Mouse (Mus musculus) cerebellum, postnatal 14 days (tissue): ENCODE results near the gene Gm21188.
"Not testable (repeated sequence)": the region's sequence is repeated elsewhere in the genome, so short reads cannot be mapped to it uniquely, and the experiment has no call there.

ENCODE experiments used
- DNase-seq, 2 experiments: peaks; one replicate each; pipeline ENCODE4 v3.0.0; 2021; ENCODE audit warnings: mixed read lengths in 2 of 2

Gm21188 gene

DNA sequence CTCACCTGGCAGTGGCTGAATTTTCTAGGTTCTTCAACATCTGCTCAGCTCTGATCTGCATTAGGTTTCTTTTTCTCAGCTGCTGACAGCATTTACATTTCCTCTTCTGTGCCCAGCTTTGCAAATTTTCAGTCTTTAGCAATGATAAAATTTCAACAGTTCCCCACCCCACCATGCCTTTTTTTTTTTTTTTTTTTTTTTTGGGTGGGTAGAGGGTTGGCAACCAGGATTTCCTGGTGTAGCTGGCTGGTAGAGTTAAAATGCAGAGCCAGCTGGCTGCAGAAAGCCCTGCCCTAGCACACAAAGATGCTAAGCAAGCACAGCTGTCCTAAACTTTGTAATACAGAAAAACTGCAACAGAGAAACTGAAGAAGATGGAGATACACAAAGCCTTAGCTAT, at the start of gene Gm21188:
TSS of gene Gm21188 (minus strand) at position 110 of the 400 bp plus-strand sequence.
- not testable (repeated sequence) for DNase-seq

- not testable (repeated sequence) for DNase-seq
Observed at GRCm38 (mm10) chr13:120099327-120099726, 47.3 kb upstream of the Gm21188 start.

DNA sequence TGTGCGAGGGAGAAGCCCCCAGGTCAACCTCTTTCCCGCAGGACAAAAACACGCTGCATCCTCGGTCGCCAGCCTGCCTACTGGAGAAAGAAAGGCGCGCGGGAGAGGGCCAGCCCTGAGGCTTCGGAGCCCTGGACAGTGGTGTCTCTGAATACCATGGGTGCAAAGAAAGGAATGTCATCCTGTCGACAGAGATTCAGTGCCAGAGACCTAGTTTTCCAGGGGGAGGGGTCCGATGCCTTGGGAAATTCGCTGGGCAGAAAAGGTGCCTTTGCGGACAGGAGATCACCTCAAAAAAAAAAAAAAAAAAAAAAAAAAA, 44.9 kb upstream of the Gm21188 start:
- DNase-seq: not testable (repeated sequence)

- DNase-seq: peak; percentile 4 to 10
Observed at GRCm38 (mm10) chr13:120096241-120096937, 44.4 kb upstream of the Gm21188 start.

DNA sequence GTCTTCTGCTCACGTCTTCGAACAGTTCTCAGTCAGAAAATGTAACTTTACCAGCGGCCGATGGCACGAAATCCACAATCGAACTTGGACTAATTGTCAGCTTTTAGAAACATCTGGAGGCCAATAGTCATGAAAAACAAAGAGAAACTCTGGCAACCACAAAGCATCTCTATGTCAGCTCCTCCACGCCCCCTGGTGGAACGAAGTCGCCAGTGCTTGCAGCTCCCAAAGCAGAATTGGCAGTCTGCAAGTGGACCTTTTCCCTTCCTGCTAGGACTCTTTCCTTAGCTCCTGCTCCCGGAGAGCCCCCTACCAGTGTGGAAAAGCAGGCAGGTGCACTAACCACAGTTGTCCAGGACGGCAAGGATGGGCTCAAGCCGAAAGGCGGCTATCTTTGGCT, 41.0 kb upstream of the Gm21188 start:
- DNase-seq: not testable (repeated sequence)

- DNase-seq: not testable (repeated sequence)
Observed at GRCm38 (mm10) chr13:120079644-120080043, 27.6 kb upstream of the Gm21188 start.

DNA sequence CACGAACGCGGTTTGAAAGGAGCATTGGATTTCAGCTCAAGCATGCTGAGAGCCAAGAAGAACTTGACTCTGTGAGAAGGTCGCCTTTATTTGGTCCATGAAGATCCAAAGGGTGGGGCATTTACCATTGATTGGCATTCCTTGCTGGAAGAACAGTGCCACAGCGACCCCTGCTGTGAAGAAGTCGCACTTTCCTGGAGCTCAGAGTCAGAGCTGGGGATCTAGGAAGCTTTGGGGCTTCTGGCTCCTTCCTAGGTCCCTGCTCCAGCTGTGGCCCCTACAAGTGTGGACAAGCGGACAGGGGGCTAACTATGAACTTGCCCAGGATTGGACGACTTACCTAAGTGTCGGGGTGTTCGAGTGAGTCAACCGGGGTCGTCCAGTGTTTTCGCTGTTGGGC, 18.9 kb upstream of the Gm21188 start:
- DNase-seq: not testable (repeated sequence)

DNA sequence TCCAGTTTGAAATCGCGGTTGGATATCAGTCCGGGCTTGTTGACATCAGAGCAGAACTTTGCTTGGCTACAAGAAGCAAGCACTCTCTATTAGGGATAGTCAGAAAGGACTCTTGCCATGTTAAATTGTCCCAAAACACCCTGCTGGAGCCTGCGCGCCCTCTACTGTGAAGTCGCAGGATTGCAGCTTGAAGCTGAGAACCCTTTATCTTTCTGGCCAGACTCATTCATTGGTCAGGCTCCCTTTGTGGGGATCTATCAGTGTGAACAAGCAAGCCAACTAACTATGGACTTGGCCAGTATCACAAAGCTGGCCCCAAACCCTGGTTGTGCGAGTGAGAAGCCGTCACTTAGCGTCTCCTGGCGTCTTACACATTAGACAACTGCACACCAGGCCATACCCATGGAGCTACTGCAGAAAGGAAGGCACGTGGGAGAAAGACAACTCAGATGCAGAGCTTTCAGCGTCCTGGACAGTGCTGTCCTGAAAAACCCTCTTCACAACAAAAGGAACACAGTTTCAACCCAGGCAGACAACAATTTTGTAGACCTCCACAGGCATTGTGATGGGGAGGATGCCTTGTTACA, 18.1 kb upstream of the Gm21188 start:
- not testable (repeated sequence) for DNase-seq

GRCm38 (mm10) chr13:120063439-120064089, 11.6 kb upstream of the Gm21188 start:
- not testable (repeated sequence) for DNase-seq

DNA sequence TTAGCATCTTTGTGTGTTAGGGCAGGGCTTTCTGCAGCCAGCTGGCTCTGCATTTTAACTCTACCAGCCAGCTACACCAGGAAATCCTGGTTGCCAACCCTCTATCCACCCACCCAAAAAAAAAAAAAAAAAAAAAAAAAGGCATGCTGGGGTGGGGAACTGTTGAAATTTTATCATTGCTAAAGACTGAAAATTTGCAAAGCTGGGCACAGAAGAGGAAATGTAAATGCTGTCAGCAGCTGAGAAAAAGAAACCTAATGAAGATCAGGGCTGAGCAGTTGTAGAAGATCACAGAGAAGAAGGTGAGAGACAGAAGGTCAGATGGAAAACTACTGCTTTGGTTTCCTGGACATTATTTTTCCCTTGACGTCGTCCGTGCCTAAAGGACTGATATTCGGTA, 10.9 kb upstream of the Gm21188 start:
- DNase-seq: not testable (repeated sequence)

GRCm38 (mm10) chr13:120048608-120049007, 3.4 kb downstream of the Gm21188 start:
- DNase-seq: not testable (repeated sequence)

- DNase-seq: not testable (repeated sequence)
Observed at GRCm38 (mm10) chr13:120048186-120048585, 3.8 kb downstream of the Gm21188 start.

DNA sequence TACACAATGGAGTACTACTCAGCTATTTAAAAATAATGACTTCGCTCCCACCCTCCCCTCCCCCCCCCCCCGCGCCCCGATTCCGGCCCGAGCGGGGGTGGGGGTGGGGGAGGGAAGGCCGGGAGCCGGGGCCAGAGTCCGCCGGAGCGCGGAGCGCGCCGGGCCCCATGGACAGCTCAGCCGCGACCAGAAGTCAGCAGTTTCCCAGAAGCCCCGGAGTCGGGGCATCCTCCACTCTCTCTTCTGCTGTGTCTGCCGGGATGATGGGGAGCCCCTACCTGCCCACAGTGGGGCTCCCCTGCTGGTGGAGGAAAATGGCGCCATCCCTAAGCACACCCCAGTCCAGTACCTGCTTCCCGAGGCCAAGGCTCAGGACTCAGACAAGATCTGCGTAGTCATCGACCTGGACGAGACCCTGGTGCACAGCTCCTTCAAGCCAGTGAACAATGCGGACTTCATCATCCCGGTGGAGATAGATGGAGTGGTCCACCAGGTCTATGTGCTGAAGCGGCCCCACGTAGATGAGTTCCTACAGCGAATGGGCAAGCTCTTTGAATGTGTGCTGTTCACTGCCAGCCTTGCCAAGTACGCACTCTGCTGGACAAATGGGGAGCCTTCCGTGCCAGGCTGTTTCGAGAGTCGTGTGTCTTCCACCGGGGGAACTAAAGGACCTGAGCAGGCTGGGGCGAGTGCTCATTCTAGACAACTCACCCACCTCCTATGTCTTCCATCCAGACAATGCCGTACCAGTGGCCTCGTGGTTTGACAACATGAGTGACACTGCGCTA, 5.4 kb downstream of the Gm21188 start:
- DNase-seq: not testable (repeated sequence)

DNA sequence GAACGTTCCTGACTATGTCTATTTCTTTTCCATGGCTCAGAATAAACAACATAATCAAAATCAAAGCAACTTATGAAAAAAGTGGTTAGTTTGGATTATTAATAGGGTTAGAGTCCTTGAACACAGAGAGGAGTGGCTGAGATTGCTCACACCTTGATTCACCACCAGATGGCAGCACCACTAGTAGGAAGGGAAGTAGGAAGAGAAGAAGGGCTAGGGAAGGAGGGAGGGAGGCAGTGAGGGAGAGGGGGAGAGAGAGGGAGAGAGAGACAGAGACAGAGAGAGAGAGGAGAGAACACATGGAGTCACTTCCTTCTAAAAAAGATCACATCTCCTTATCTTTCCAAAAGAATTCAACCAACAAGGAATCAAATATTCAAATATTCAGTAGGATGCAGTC, 10.8 kb downstream of the Gm21188 start:
- DNase-seq: peak; percentile 51 to 80

GRCm38 (mm10) chr13:120037881-120038280, 14.1 kb downstream of the Gm21188 start:
- DNase-seq: not testable (repeated sequence)

GRCm38 (mm10) chr13:120036577-120037115, 15.3 kb downstream of the Gm21188 start:
- DNase-seq: peak in 1 of 2 experiments; percentile 30

DNA sequence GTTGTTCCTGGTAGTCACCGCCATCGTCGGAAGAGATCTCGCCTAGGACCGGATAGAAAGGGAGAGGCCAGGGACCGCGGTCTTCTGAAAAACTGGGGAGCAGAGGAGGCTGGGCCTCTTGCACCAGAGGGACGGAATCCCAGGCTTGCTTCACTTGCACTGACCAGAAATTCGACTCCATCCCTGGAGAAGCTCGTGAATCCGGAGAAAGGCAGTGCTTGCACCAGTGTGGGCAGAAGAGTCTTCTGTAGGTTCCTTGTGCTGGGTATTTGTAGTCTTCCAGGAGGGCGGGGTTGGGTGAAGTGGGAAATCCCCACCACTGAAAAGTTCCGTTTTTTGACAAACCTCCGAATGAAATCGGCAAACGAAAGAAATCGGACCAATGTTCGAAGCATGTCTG, 16.8 kb downstream of the Gm21188 start:
- peak; percentile 13 to 38 for DNase-seq

DNA sequence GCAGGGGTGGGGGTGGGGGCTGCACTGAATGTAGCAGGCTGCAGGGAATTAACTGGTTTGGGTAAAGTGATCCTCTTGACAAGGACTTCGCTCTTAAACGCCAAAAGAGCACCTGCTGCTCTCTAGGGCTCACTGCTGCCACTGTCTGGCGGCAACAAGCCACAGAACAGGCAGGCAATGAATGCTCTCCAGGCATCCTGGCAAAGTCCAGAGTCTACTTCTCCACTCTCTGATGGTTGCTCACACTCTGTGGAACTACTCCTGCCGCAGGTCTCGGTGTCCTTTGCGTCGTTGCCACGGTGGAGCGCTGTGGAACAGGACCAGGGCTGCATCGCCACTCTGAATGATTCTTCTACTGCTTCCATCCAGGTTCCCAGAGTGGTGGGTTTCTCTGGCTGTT, 17.4 kb downstream of the Gm21188 start:
- not testable (repeated sequence) for DNase-seq

GRCm38 (mm10) chr13:120033516-120034190, 18.3 kb downstream of the Gm21188 start:
- peak; percentile 42 to 64 for DNase-seq

DNA sequence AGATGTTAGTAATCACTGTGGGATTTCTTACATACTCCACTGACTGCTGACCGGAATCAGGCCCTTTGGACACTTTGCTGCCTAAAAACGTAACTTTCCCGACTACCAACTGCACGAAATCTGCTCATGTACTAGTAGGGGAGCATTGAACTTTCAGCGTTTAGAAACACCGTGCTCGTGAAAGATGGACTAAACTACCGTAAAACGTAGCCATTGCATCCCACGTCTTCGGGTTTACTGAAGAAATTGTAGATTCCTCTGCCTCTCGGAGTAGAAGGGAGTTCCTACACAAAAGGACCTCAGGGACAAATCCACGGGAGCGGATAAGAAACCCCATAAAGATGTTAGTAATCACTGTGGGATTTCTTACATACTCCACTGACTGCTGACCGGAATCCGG, 20.3 kb downstream of the Gm21188 start:
- peak in 1 of 2 experiments; percentile 34 for DNase-seq

- DNase-seq: peak in 1 of 2 experiments; percentile 46
Observed at GRCm38 (mm10) chr13:120027368-120027767, 24.6 kb downstream of the Gm21188 start.

DNA sequence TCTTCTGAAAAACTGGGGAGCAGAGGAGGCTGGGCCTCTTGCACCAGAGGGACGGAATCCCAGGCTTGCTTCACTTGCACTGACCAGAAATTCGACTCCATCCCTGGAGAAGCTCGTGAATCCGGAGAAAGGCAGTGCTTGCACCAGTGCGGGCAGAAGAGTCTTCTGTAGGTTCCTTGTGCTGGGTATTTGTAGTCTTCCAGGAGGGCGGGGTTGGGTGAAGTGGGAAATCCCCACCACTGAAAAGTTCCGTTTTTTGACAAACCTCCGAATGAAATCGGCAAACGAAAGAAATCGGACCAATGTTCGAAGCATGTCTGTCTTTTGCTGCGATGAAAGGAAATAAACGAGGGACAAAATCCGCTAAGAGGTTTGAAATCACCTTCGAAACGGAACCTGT, 25.1 kb downstream of the Gm21188 start, which contains the start of gene Gm36079:
TSS of gene Gm36079 (minus strand) at position 101 of the 400 bp plus-strand sequence.
- DNase-seq: not testable (repeated sequence)
